Comparison of ENCODE assay signal across 14 mouse cellular contexts in the genomic region with DNA sequence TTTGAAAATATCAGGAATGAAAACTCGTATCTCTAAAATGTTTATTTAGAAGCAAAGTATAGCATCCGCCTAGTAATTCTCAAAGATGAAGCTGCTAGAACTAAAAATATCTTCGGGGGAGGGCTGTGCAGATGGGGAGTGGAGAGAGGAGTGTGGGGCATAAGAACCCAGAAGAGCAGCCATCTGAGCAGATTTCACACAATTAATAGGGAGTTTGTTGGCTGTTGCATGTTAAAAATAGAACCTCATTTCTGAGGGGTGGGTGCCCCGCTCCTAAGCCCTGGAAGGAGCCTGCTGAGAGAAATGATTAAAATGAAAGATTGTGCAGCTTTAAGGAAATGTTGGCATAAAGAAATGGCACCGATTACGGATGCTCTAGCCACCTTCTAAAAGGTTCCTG.
DNase-seq lines count a peak whose midpoint lies in the region; ATAC-seq and TF ChIP-seq lines count a peak whose summit lies in the region.
"Had no signal": no experiment of that assay in that cellular context is flagged by ENCODE, and none has a peak within 500 bp of the region (broad histone marks: within the 10 kb centered on the region; RNA-seq: fewer than 3 reads in every experiment).

No protein-coding gene starts in this region.

- no peak overlapping the region for H3K9ac ChIP-seq in lung, embryonic 14.5 days
- H3K9ac ChIP-seq in forebrain, embryonic 16.5 days (replicated peaks; ENCODE audit: low read depth, low read length), result no peak overlapping the region
- H3K9ac ChIP-seq: heart, embryonic 13.5 days; hindbrain, embryonic 14.5 days; liver, embryonic 15.5 days had no signal

- TF ChIP-seq POLR2A in cerebellum, adult 2 months (IDR thresholded peaks at IDR 0.05; ENCODE audit: borderline replicate concordance, insufficient read depth, low read length), result no peak

- H3K4me3 ChIP-seq in lung, embryonic 14.5 days (ENCODE audit: low read depth, low read length), result no peak overlapping the region
- peak overlapping the region; percentile 16 for H3K4me3 ChIP-seq in cerebellum, adult 2 months (replicated peaks; ENCODE audit: insufficient read depth, low read depth, low read length)
- no peak overlapping the region for H3K4me3 ChIP-seq in forebrain, embryonic 16.5 days (replicated peaks; ENCODE audit: low read length)
- H3K4me3 ChIP-seq: heart, embryonic 13.5 days; liver, embryonic 15.5 days; megakaryocyte, embryonic 14.5 days had no signal

- H3K27ac ChIP-seq in lung, embryonic 14.5 days (ENCODE audit: low read depth), result peak overlapping the region; percentile 66
- peak overlapping the region; percentile 56; the same call in 1 of the 2 replicates for H3K27ac ChIP-seq in cerebellum, adult 2 months (ENCODE audit: insufficient read depth, low read length)
- H3K27ac ChIP-seq in forebrain, embryonic 16.5 days (ENCODE audit: low read length), result peak overlapping the region; percentile 53; the same call in 1 of the 2 replicates
- H3K27ac ChIP-seq: heart, embryonic 13.5 days; hindbrain, embryonic 14.5 days; liver, embryonic 15.5 days had no signal

- no peaks in the 10 kb centered on the region for H3K36me3 ChIP-seq in lung, embryonic 14.5 days (ENCODE audit: insufficient read depth)
- H3K36me3 ChIP-seq in forebrain, embryonic 16.5 days (ENCODE audit: control insufficient read depth, insufficient read depth), result no peaks in the 10 kb centered on the region
- H3K36me3 ChIP-seq: heart, embryonic 13.5 days; liver, embryonic 15.5 days had no signal

- H3K4me2 ChIP-seq in lung, embryonic 14.5 days, result peak overlapping the region; percentile 25
- no peak overlapping the region for H3K4me2 ChIP-seq in forebrain, embryonic 16.5 days (ENCODE audit: low read length)
- H3K4me2 ChIP-seq: heart, embryonic 13.5 days; hindbrain, embryonic 14.5 days; liver, embryonic 15.5 days had no signal

- H3K4me1 ChIP-seq in lung, embryonic 14.5 days (ENCODE audit: insufficient read depth), result no peaks in the 10 kb centered on the region
- H3K4me1 ChIP-seq in cerebellum, adult 2 months (ENCODE audit: control insufficient read depth, insufficient read depth, low read length), result peaks cover 4% of the 10 kb centered on the region
- no peaks in the 10 kb centered on the region for H3K4me1 ChIP-seq in forebrain, embryonic 16.5 days (replicated peaks; ENCODE audit: control insufficient read depth, insufficient read depth, low read length)
- H3K4me1 ChIP-seq: heart, embryonic 13.5 days; liver, embryonic 15.5 days; megakaryocyte, embryonic 14.5 days had no signal

- intact Hi-C loops in heart, postnatal 25 days (cut with DNase I), result no loop called here

- H3K27me3 ChIP-seq in lung, embryonic 14.5 days (ENCODE audit: insufficient read depth, low read length), result no peaks in the 10 kb centered on the region
- H3K27me3 ChIP-seq in cerebellum, adult 2 months (ENCODE audit: control insufficient read depth, insufficient read depth, low read length), result no peaks in the 10 kb centered on the region
- H3K27me3 ChIP-seq in forebrain, embryonic 16.5 days (replicated peaks; ENCODE audit: control insufficient read depth, insufficient read depth, low read length), result no peaks in the 10 kb centered on the region
- H3K27me3 ChIP-seq: heart, embryonic 13.5 days; liver, embryonic 15.5 days; megakaryocyte, embryonic 14.5 days had no signal

- no peaks in the 10 kb centered on the region for H3K9me3 ChIP-seq in lung, embryonic 14.5 days (ENCODE audit: low read depth, low read length)
- H3K9me3 ChIP-seq in forebrain, embryonic 16.5 days (ENCODE audit: control insufficient read depth, low read length), result no peaks in the 10 kb centered on the region
- H3K9me3 ChIP-seq: heart, embryonic 13.5 days; liver, embryonic 15.5 days; megakaryocyte, embryonic 14.5 days had no signal

- peak; percentile 40 for DNase-seq in lung, embryonic 14.5 days
- no peak for DNase-seq in lung, postnatal 36 days
- DNase-seq in cerebellum, adult 2 months, result peak; percentile 32 to 54
- peak; percentile 51 to 55 for DNase-seq in right cerebral cortex, adult 2 months (ENCODE audit: low spot score in 2 of 2)
- no peak for DNase-seq in thymus, postnatal 10 days (ENCODE audit: low spot score in 2 of 2)
- no peak for DNase-seq in heart, postnatal 25 days (ENCODE audit: low spot score)
- DNase-seq in thymus, postnatal 14 days, result no peak
- DNase-seq: adrenal gland, adult 8-10 months; gastrocnemius, postnatal 36 days had no signal

- peak; percentile 59; the same call in 1 of the 2 replicates for ATAC-seq in lung, embryonic 14.5 days (ENCODE audit: insufficient read depth)
- peak; percentile 94 for ATAC-seq in forebrain, embryonic 16.5 days

- no peak for TF ChIP-seq CTCF in lung, embryonic 14.5 days (IDR thresholded peaks at IDR 0.05; ENCODE audit: low read depth)
- no peak for TF ChIP-seq CTCF in cerebellum, adult 2 months (IDR thresholded peaks at IDR 0.05; ENCODE audit: borderline replicate concordance, insufficient read depth, low read depth, low read length)

- 45% methylated on average over 6 of the region's 6 CpGs for WGBS in lung, embryonic 14.5 days
- WGBS in cerebellum, adult 2 months, result 13% methylated on average over 6 of the region's 6 CpGs
- WGBS in forebrain, embryonic 16.5 days, result 68% methylated on average over 6 of the region's 6 CpGs

Comparison
In these comparisons a context has a peak if more than half of its experiments do, and no peak if none do; other contexts are left out.
1. DNase-seq: peak in lung, embryonic 14.5 days (single experiment), cerebellum, adult 2 months (2 of 2) and right cerebral cortex, adult 2 months (2 of 2); none in lung, postnatal 36 days (single experiment), thymus, postnatal 10 days (0 of 2), heart, postnatal 25 days (single experiment) and thymus, postnatal 14 days (single experiment).
2. Peak in every context shown above with its lines, with median percentiles within 50 percentile points of each other: H3K27ac ChIP-seq.